Mouse (Mus musculus) heart, postnatal 0 days (tissue): ENCODE data around the gene Fbf1. TPM values are rescaled to one million over a fixed set of nuclear protein-coding genes. Genes with fewer than 3 reads are reported as not detected.

ENCODE experiments used
- ATAC-seq: fragments of 200-750 bp; cut with Nextera tagmentation; 2 replicates; pipeline ENCODE4 v1.8.0; 2017; ENCODE audit warnings: low read depth, moderate number of reproducible peaks, moderate library complexity; ENCODE audit not compliant: insufficient read depth
- DNase-seq: peaks from one replicate; pipeline ENCODE4 v3.0.0-alpha.2; 2016; ENCODE audit warnings: low spot score
- H3K27ac ChIP-seq: fragments of 300-500 bp; sonication (generic); 2 replicates; pipeline ENCODE4 v1.5.1; 2014; ENCODE audit warnings: low read depth, mild to moderate bottlenecking
- H3K27me3 ChIP-seq: fragments of 300-500 bp; sonication (generic); 2 replicates; pipeline ENCODE4 v1.6.1; 2014; ENCODE audit warnings: low read length, mixed read lengths; ENCODE audit not compliant: control insufficient read depth, insufficient read depth
- H3K36me3 ChIP-seq: fragments of 300-500 bp; sonication (generic); replicated peaks from 2 replicates; pipeline ENCODE4 v1.6.1; 2014; ENCODE audit warnings: low read length, mixed read lengths; ENCODE audit not compliant: control insufficient read depth, insufficient read depth
- H3K4me1 ChIP-seq: fragments of 300-500 bp; sonication (generic); 2 replicates; pipeline ENCODE4 v1.6.1; 2014; ENCODE audit warnings: antibody characterized with exemption; ENCODE audit not compliant: control insufficient read depth, insufficient read depth
- H3K4me2 ChIP-seq: fragments of 300-500 bp; sonication (generic); 2 replicates; pipeline ENCODE4 v1.6.1; 2014; ENCODE audit warnings: low read depth, mild to moderate bottlenecking, low read length, moderate library complexity
- H3K4me3 ChIP-seq: fragments of 300-500 bp; sonication (generic); 2 replicates; pipeline ENCODE4 v1.5.1; 2014; ENCODE audit warnings: low read depth, low read length
- H3K9ac ChIP-seq: fragments of 300-500 bp; sonication (generic); replicated peaks from 2 replicates; pipeline ENCODE4 v1.6.1; 2014; ENCODE audit warnings: low read depth, low read length, mixed read lengths
- H3K9me3 ChIP-seq: fragments of 300-500 bp; sonication (generic); replicated peaks from 2 replicates; pipeline ENCODE4 v1.6.1; 2016; ENCODE audit warnings: low read length; ENCODE audit not compliant: control insufficient read depth
- CTCF ChIP-seq: IDR thresholded peaks from 2 replicates; pipeline ENCODE4 v1.5.1; 2016; ENCODE audit warnings: antibody characterized with exemption, control low read depth, low read depth
- EP300 ChIP-seq: IDR thresholded peaks from 2 replicates; pipeline ENCODE4 v1.6.1; 2016; ENCODE audit warnings: antibody characterized with exemption, low read depth
- WGBS: fragments of 180-500 bp; shearing (Covaris S2); extraction: QIAGEN DNeasy Blood & Tissue Kit; methylation state at CpG from one replicate; pipeline ENCODE4 v1.1.7; 2014; 5-methylcytosine and 5-hydroxymethylcytosine counted together
- polyA plus RNA-seq: library from polyadenylated mRNA; unstranded; fragments of >200 nt; fragmentation: Nextera tagmentation; extraction: Ambion mirVana; gene quantifications from 2 replicates; pipeline ENCODE4 v1.2.1, GENCODE M21; 2015
- total RNA-seq: library from RNA; depleted of rRNA; stranded (reverse); fragments of >200 nt; gene quantifications from 2 replicates; pipeline ENCODE4 v1.2.3, GENCODE M21; 2014; ENCODE audit warnings: low replicate concordance; rRNA removed

Fbf1 gene
- 20.4 and 22.8 TPM in 2 replicates for total RNA-seq
- 8.2 and 8.5 TPM in 2 replicates for polyA plus RNA-seq

- Histone ChIP-seq H3K4me1 (peaks cover 8% of the 10 kb centered on the region), H3K27ac (peak within 1 kb of the TSS; percentile 91), H3K9me3 (no peaks in the 10 kb centered on the region), H3K9ac (peak within 1 kb of the TSS; percentile 67), H3K4me2 (peak within 1 kb of the TSS; percentile 76), H3K36me3 (peaks cover 31% of the 10 kb centered on the region), H3K4me3 (peak within 1 kb of the TSS; percentile 67), H3K27me3 (no peaks in the 10 kb centered on the region)
- no peak for TF ChIP-seq CTCF
- TF ChIP-seq EP300, result peak; percentile 83
- ATAC-seq, result peak; percentile 97
- under 1% methylated on average over 40 of the region's 40 CpGs for WGBS
- peak; percentile 97 for DNase-seq
Measured at GRCm38 (mm10) chr11:116167884-116168439, at the start of gene Fbf1. Gene Fbf1, minus strand, starts transcription at chr11:116168166.

GRCm38 (mm10) chr11:116216549-116216948 lies 48.6 kb upstream of the Fbf1 start:
- no peak overlapping the region for H3K9ac ChIP-seq
- no peak overlapping the region for H3K4me2 ChIP-seq
- 0 out of 2 replicates have a peak, but pooled peaks cover under 1% of the 10 kb centered on the region for H3K9me3 ChIP-seq
- H3K36me3 ChIP-seq, result no peaks in the 10 kb centered on the region
- H3K4me1 ChIP-seq, result peaks cover 18% of the 10 kb centered on the region
- TF ChIP-seq EP300, result no peak
- TF ChIP-seq CTCF, result no peak
- WGBS, result 81% methylated on average over 11 of the region's 11 CpGs
- no peak overlapping the region for H3K27ac ChIP-seq
- no peak overlapping the region for H3K4me3 ChIP-seq
- DNase-seq (no peak), ATAC-seq (no peak)
- H3K27me3 ChIP-seq, result peaks cover 11% of the 10 kb centered on the region

- ATAC-seq (no peak), DNase-seq (no peak)
- Histone ChIP-seq H3K4me2 (no peak overlapping the region), H3K9me3 (no peaks in the 10 kb centered on the region), H3K36me3 (no peaks in the 10 kb centered on the region), H3K4me1 (peaks cover 18% of the 10 kb centered on the region), H3K27me3 (peaks cover 5% of the 10 kb centered on the region), H3K9ac (no peak overlapping the region), H3K27ac (no peak overlapping the region), H3K4me3 (no peak overlapping the region)
- TF ChIP-seq CTCF, result no peak
- TF ChIP-seq EP300, result no peak
- 82% methylated on average over 6 of the region's 6 CpGs for WGBS
Measured at GRCm38 (mm10) chr11:116215991-116216390, 48.0 kb upstream of the Fbf1 start.

GRCm38 (mm10) chr11:116215181-116215580 lies 47.2 kb upstream of the Fbf1 start:
- Histone ChIP-seq H3K4me1 (peaks cover 18% of the 10 kb centered on the region), H3K36me3 (no peaks in the 10 kb centered on the region), H3K27ac (no peak overlapping the region), H3K4me2 (no peak overlapping the region), H3K4me3 (no peak overlapping the region), H3K27me3 (no peaks in the 10 kb centered on the region), H3K9me3 (no peaks in the 10 kb centered on the region), H3K9ac (no peak overlapping the region)
- no peak for DNase-seq
- WGBS, result 79% methylated on average over 7 of the region's 7 CpGs
- TF ChIP-seq EP300 (no peak), CTCF (peak; percentile 15)
- ATAC-seq, result no peak

- Histone ChIP-seq H3K4me3 (no peak overlapping the region), H3K36me3 (0 out of 2 replicates have a peak, but pooled peaks cover 3% of the 10 kb centered on the region), H3K9ac (no peak overlapping the region), H3K27me3 (no peaks in the 10 kb centered on the region), H3K9me3 (no peaks in the 10 kb centered on the region), H3K27ac (no peak overlapping the region), H3K4me2 (no peak overlapping the region), H3K4me1 (peaks cover 11% of the 10 kb centered on the region)
- ATAC-seq, result no peak
- DNase-seq, result no peak
- WGBS, result 80% methylated on average over 13 of the region's 13 CpGs
- TF ChIP-seq CTCF (no peak), EP300 (no peak)
Measured at GRCm38 (mm10) chr11:116213877-116214510, 46.0 kb upstream of the Fbf1 start.
